Mouse (Mus musculus): ENCODE data around the gene Slc22a14. TPM values are rescaled to one million over a fixed set of nuclear protein-coding genes. Genes with fewer than 3 reads are reported as not detected.

Gene Slc22a14
- total and polyA plus RNA-seq, 2 experiments, result not detected

GRCm38 (mm10) chr9:119368367-119368766 is 3.0 kb upstream of the Slc22a14 start:
- TF ChIP-seq POLR2A (IDR thresholded peaks at IDR 0.05; ENCODE audit: extremely low read depth, insufficient read depth, low read length), result no peak
- TF ChIP-seq CTCF (IDR thresholded peaks at IDR 0.05; ENCODE audit: low read depth, low read length), result no peak
- no peak overlapping the region for H3K9ac ChIP-seq (ENCODE audit: low read depth, low read length)
- 0 out of 2 replicates have a peak overlapping the region, but pooled peaks have one; percentile 4 for H3K27ac ChIP-seq (replicated peaks; ENCODE audit: insufficient read depth, low read depth, low read length)
- H3K4me1 ChIP-seq (ENCODE audit: control insufficient read depth, insufficient read depth, low read length), result no peaks in the 10 kb centered on the region
- WGBS, result 29% methylated on average over 3 of the region's 3 CpGs
- peaks cover 54% of the 10 kb centered on the region for H3K36me3 ChIP-seq (ENCODE audit: control insufficient read depth, insufficient read depth, low read length)
- H3K79me2 ChIP-seq (ENCODE audit: control insufficient read depth, insufficient read depth, low read length), result no peaks in the 10 kb centered on the region
- no peak overlapping the region for H3K4me3 ChIP-seq (ENCODE audit: insufficient read depth, low read depth, low read length)
- peak; percentile 88 for DNase-seq (ENCODE audit: extremely low read depth, low read depth, low spot score)
- H3K27me3 ChIP-seq (ENCODE audit: control insufficient read depth, insufficient read depth, low read length), result no peaks in the 10 kb centered on the region

- no peak for DNase-seq (ENCODE audit: extremely low read depth, low read depth, low spot score)
- peaks cover 15% of the 10 kb centered on the region; the same call in 1 of the 2 replicates for H3K79me2 ChIP-seq (ENCODE audit: control insufficient read depth, insufficient read depth, low read length)
- no peak overlapping the region for H3K9ac ChIP-seq (ENCODE audit: low read depth, low read length)
- no peaks in the 10 kb centered on the region for H3K27me3 ChIP-seq (ENCODE audit: control insufficient read depth, insufficient read depth, low read length)
- TF ChIP-seq POLR2A (IDR thresholded peaks at IDR 0.05; ENCODE audit: extremely low read depth, insufficient read depth, low read length), result no peak
- H3K36me3 ChIP-seq (ENCODE audit: control insufficient read depth, insufficient read depth, low read length), result peaks cover 59% of the 10 kb centered on the region
- H3K27ac ChIP-seq (replicated peaks; ENCODE audit: insufficient read depth, low read depth, low read length), result no peak overlapping the region
- no peak overlapping the region for H3K4me3 ChIP-seq (ENCODE audit: insufficient read depth, low read depth, low read length)
- H3K4me1 ChIP-seq (ENCODE audit: control insufficient read depth, insufficient read depth, low read length), result no peaks in the 10 kb centered on the region
- 83% methylated on average over 12 of the region's 12 CpGs for WGBS
Measured at GRCm38 (mm10) chr9:119363229-119363628, 2.1 kb downstream of the Slc22a14 start.

- no peaks in the 10 kb centered on the region for H3K27me3 ChIP-seq (ENCODE audit: control insufficient read depth, insufficient read depth, low read length)
- peaks cover 16% of the 10 kb centered on the region; the same call in 1 of the 2 replicates for H3K79me2 ChIP-seq (ENCODE audit: control insufficient read depth, insufficient read depth, low read length)
- H3K9ac ChIP-seq (ENCODE audit: low read depth, low read length), result no peak overlapping the region
- H3K27ac ChIP-seq (replicated peaks; ENCODE audit: insufficient read depth, low read depth, low read length), result no peak overlapping the region
- no peak overlapping the region for H3K4me3 ChIP-seq (ENCODE audit: insufficient read depth, low read depth, low read length)
- TF ChIP-seq CTCF (IDR thresholded peaks at IDR 0.05; ENCODE audit: low read depth, low read length), result no peak
- no peak for TF ChIP-seq POLR2A (IDR thresholded peaks at IDR 0.05; ENCODE audit: extremely low read depth, insufficient read depth, low read length)
- no peaks in the 10 kb centered on the region for H3K4me1 ChIP-seq (ENCODE audit: control insufficient read depth, insufficient read depth, low read length)
- DNase-seq (ENCODE audit: extremely low read depth, low read depth, low spot score), result no peak
- H3K36me3 ChIP-seq (ENCODE audit: control insufficient read depth, insufficient read depth, low read length), result peaks cover 53% of the 10 kb centered on the region
- 90% methylated on average over 5 of the region's 5 CpGs for WGBS
Measured at GRCm38 (mm10) chr9:119361416-119361815, 3.9 kb downstream of the Slc22a14 start.

- peak overlapping the region; percentile 68 for H3K4me3 ChIP-seq (ENCODE audit: insufficient read depth, low read depth, low read length)
- 10% methylated on average over 9 of the region's 9 CpGs for WGBS
- peaks cover 16% of the 10 kb centered on the region; the same call in 1 of the 2 replicates for H3K79me2 ChIP-seq (ENCODE audit: control insufficient read depth, insufficient read depth, low read length)
- peak overlapping the region; percentile 80 for H3K27ac ChIP-seq (replicated peaks; ENCODE audit: insufficient read depth, low read depth, low read length)
- peak; percentile 94 for DNase-seq (ENCODE audit: extremely low read depth, low read depth, low spot score)
- H3K9ac ChIP-seq (ENCODE audit: low read depth, low read length), result peak overlapping the region; percentile 92
- TF ChIP-seq CTCF (IDR thresholded peaks at IDR 0.05; ENCODE audit: low read depth, low read length) (no peak), POLR2A (IDR thresholded peaks at IDR 0.05; ENCODE audit: extremely low read depth, insufficient read depth, low read length) (no peak)
- no peaks in the 10 kb centered on the region for H3K4me1 ChIP-seq (ENCODE audit: control insufficient read depth, insufficient read depth, low read length)
- H3K27me3 ChIP-seq (ENCODE audit: control insufficient read depth, insufficient read depth, low read length), result no peaks in the 10 kb centered on the region
- peaks cover 34% of the 10 kb centered on the region for H3K36me3 ChIP-seq (ENCODE audit: control insufficient read depth, insufficient read depth, low read length)
Measured at GRCm38 (mm10) chr9:119358058-119358429, 7.3 kb downstream of the Slc22a14 start.

- peak within 1 kb of the TSS; percentile 68 for H3K4me3 ChIP-seq (ENCODE audit: insufficient read depth, low read depth, low read length)
- TF ChIP-seq POLR2A (IDR thresholded peaks at IDR 0.05; ENCODE audit: extremely low read depth, insufficient read depth, low read length) (peak; percentile 93), CTCF (IDR thresholded peaks at IDR 0.05; ENCODE audit: low read depth, low read length) (peak; percentile 90)
- no peaks in the 10 kb centered on the region for H3K27me3 ChIP-seq (ENCODE audit: control insufficient read depth, insufficient read depth, low read length)
- peaks cover 29% of the 10 kb centered on the region; the same call in 1 of the 2 replicates for H3K36me3 ChIP-seq (ENCODE audit: control insufficient read depth, insufficient read depth, low read length)
- peaks cover 16% of the 10 kb centered on the region; the same call in 1 of the 2 replicates for H3K79me2 ChIP-seq (ENCODE audit: control insufficient read depth, insufficient read depth, low read length)
- WGBS, result 2% methylated on average over 65 of the region's 65 CpGs
- DNase-seq (ENCODE audit: extremely low read depth, low read depth, low spot score), result peak; percentile 72
- peak within 1 kb of the TSS; percentile 92 for H3K9ac ChIP-seq (ENCODE audit: low read depth, low read length)
- H3K27ac ChIP-seq (replicated peaks; ENCODE audit: insufficient read depth, low read depth, low read length), result peak within 1 kb of the TSS; percentile 80
- no peaks in the 10 kb centered on the region for H3K4me1 ChIP-seq (ENCODE audit: control insufficient read depth, insufficient read depth, low read length)
Measured at GRCm38 (mm10) chr9:119357331-119358057, 7.9 kb downstream of the Slc22a14 start, which contains the start of gene Xylb. Gene Xylb (plus strand): TSS chr9:119357381.

GRCm38 (mm10) chr9:119355943-119356342 is 9.4 kb downstream of the Slc22a14 start:
- Histone ChIP-seq H3K79me2 (ENCODE audit: control insufficient read depth, insufficient read depth, low read length) (peaks cover 15% of the 10 kb centered on the region; the same call in 1 of the 2 replicates), H3K9ac (ENCODE audit: low read depth, low read length) (no peak overlapping the region), H3K27me3 (ENCODE audit: control insufficient read depth, insufficient read depth, low read length) (no peaks in the 10 kb centered on the region), H3K4me3 (ENCODE audit: insufficient read depth, low read depth, low read length) (no peak overlapping the region), H3K36me3 (ENCODE audit: control insufficient read depth, insufficient read depth, low read length) (peaks cover 16% of the 10 kb centered on the region; the same call in 1 of the 2 replicates), H3K27ac (replicated peaks; ENCODE audit: insufficient read depth, low read depth, low read length) (no peak overlapping the region), H3K4me1 (ENCODE audit: control insufficient read depth, insufficient read depth, low read length) (no peaks in the 10 kb centered on the region)
- TF ChIP-seq CTCF (IDR thresholded peaks at IDR 0.05; ENCODE audit: low read depth, low read length) (no peak), POLR2A (IDR thresholded peaks at IDR 0.05; ENCODE audit: extremely low read depth, insufficient read depth, low read length) (no peak)
- no peak for DNase-seq (ENCODE audit: extremely low read depth, low read depth, low spot score)
- WGBS, result 78% methylated on average over 6 of the region's 6 CpGs
